Mouse (Mus musculus) limb, embryonic 13.5 days (tissue): ENCODE data around the gene Creb3. TPM values are rescaled to one million over a fixed set of nuclear protein-coding genes. Genes with fewer than 3 reads are reported as not detected.

Source experiments
- ATAC-seq: fragments of 200-750 bp; cut with Nextera tagmentation; 2 replicates; pipeline ENCODE4 v1.8.0; 2017; ENCODE audit warnings: low read depth, moderate number of reproducible peaks, moderate TSS enrichment; ENCODE audit not compliant: low FRiP score
- H3K27ac ChIP-seq: fragments of 300-500 bp; sonication (generic); 2 replicates; pipeline ENCODE4 v1.5.1; 2015; ENCODE audit warnings: inconsistent platforms, mild to moderate bottlenecking, moderate library complexity
- H3K27me3 ChIP-seq: fragments of 300-500 bp; sonication (generic); 2 replicates; pipeline ENCODE4 v1.6.1; 2015; ENCODE audit warnings: mild to moderate bottlenecking, inconsistent platforms
- H3K36me3 ChIP-seq: fragments of 300-500 bp; sonication (generic); 2 replicates; pipeline ENCODE4 v1.6.1; 2015; ENCODE audit warnings: inconsistent platforms, mild to moderate bottlenecking, moderate library complexity
- H3K4me1 ChIP-seq: fragments of 300-500 bp; sonication (generic); 2 replicates; pipeline ENCODE4 v1.6.1; 2015; ENCODE audit warnings: inconsistent platforms
- H3K4me2 ChIP-seq: fragments of 300-500 bp; sonication (generic); replicated peaks from 2 replicates; pipeline ENCODE4 v1.6.1; 2015; ENCODE audit warnings: inconsistent platforms, mild to moderate bottlenecking, moderate library complexity
- H3K4me3 ChIP-seq: fragments of 300-500 bp; sonication (generic); 2 replicates; pipeline ENCODE4 v1.5.1; 2015; ENCODE audit warnings: moderate library complexity, mild to moderate bottlenecking, inconsistent platforms
- H3K9ac ChIP-seq: fragments of 300-500 bp; sonication (generic); 2 replicates; pipeline ENCODE4 v1.6.1; 2015; ENCODE audit warnings: mild to moderate bottlenecking, inconsistent platforms
- H3K9me3 ChIP-seq: fragments of 300-500 bp; sonication (generic); 2 replicates; pipeline ENCODE4 v1.6.1; 2016; ENCODE audit warnings: inconsistent platforms
- WGBS: fragments of 180-500 bp; shearing (Covaris S2); methylation state at CpG from one replicate; pipeline ENCODE4 v1.1.7; 2015; 5-methylcytosine and 5-hydroxymethylcytosine counted together
- polyA plus RNA-seq: library from polyadenylated mRNA; unstranded; fragments of >200 nt; fragmentation: Nextera tagmentation; extraction: Ambion mirVana; gene quantifications from 2 replicates; pipeline ENCODE4 v1.2.1, GENCODE M21; 2015

The Creb3 gene
- 58.7 and 60.0 TPM in 2 replicates for polyA plus RNA-seq

GRCm38 (mm10) chr4:43561997-43562768, at the start of gene Creb3, which contains the start of gene Tln1:
TSS of gene Creb3 (plus strand) at chr4:43562332.
TSS of gene Tln1 (minus strand) at chr4:43562691.
- peak; percentile 94 for ATAC-seq
- Histone ChIP-seq H3K4me2 (peak within 1 kb of the TSS; percentile 91), H3K27me3 (no peaks in the 10 kb centered on the region), H3K4me1 (peaks cover 55% of the 10 kb centered on the region), H3K36me3 (peaks cover 34% of the 10 kb centered on the region), H3K9ac (peak within 1 kb of the TSS; percentile 93), H3K9me3 (no peaks in the 10 kb centered on the region), H3K27ac (peak within 1 kb of the TSS; percentile 99), H3K4me3 (peak within 1 kb of the TSS; percentile 92)
- under 1% methylated on average over 62 of the region's 62 CpGs for WGBS

- no peak overlapping the region for H3K9ac ChIP-seq
Measured at GRCm38 (mm10) chr4:43512653-43513052, 49.5 kb upstream of the Creb3 start.

GRCm38 (mm10) chr4:43513300-43513699, 48.8 kb upstream of the Creb3 start:
- Histone ChIP-seq H3K9me3 (no peaks in the 10 kb centered on the region), H3K36me3 (peaks cover 12% of the 10 kb centered on the region), H3K9ac (no peak overlapping the region), H3K4me1 (peaks cover 24% of the 10 kb centered on the region), H3K4me3 (no peak overlapping the region), H3K4me2 (no peak overlapping the region), H3K27ac (no peak overlapping the region), H3K27me3 (no peaks in the 10 kb centered on the region)
- no peak for ATAC-seq
- WGBS: 83% methylated on average over 4 of the region's 4 CpGs

More at GRCm38 (mm10) chr4:43512653-43513052, 49.5 kb upstream of the Creb3 start:
- no peak for ATAC-seq
- Histone ChIP-seq H3K4me3 (no peak overlapping the region), H3K27ac (no peak overlapping the region), H3K27me3 (0 out of 2 replicates have a peak, but pooled peaks cover 1% of the 10 kb centered on the region), H3K36me3 (peaks cover 8% of the 10 kb centered on the region; the same call in 1 of the 2 replicates), H3K4me2 (no peak overlapping the region), H3K4me1 (peaks cover 30% of the 10 kb centered on the region), H3K9me3 (no peaks in the 10 kb centered on the region)
- WGBS: 64% methylated on average over 7 of the region's 7 CpGs

- H3K9me3 ChIP-seq: no peaks in the 10 kb centered on the region
- H3K27me3 ChIP-seq: peaks cover 2% of the 10 kb centered on the region
- no peak for ATAC-seq
- no peak overlapping the region for H3K4me2 ChIP-seq
- peaks cover 14% of the 10 kb centered on the region for H3K36me3 ChIP-seq
- WGBS: 65% methylated on average over 4 of the region's 4 CpGs
- H3K9ac ChIP-seq: no peak overlapping the region
- no peak overlapping the region for H3K27ac ChIP-seq
- H3K4me3 ChIP-seq: no peak overlapping the region
- peaks cover 22% of the 10 kb centered on the region for H3K4me1 ChIP-seq
Measured at GRCm38 (mm10) chr4:43513791-43514190, 48.3 kb upstream of the Creb3 start.

GRCm38 (mm10) chr4:43515764-43516708, 46.1 kb upstream of the Creb3 start:
- WGBS: 68% methylated on average over 11 of the region's 11 CpGs
- Histone ChIP-seq H3K27ac (no peak overlapping the region), H3K4me2 (no peak overlapping the region), H3K36me3 (peaks cover 18% of the 10 kb centered on the region), H3K4me3 (no peak overlapping the region), H3K9ac (no peak overlapping the region), H3K27me3 (peaks cover 9% of the 10 kb centered on the region), H3K9me3 (no peaks in the 10 kb centered on the region), H3K4me1 (peaks cover 35% of the 10 kb centered on the region)
- no peak for ATAC-seq

GRCm38 (mm10) chr4:43519551-43519950, 42.6 kb upstream of the Creb3 start:
- no peak overlapping the region for H3K27ac ChIP-seq
- H3K4me1 ChIP-seq: peaks cover 59% of the 10 kb centered on the region
- peak overlapping the region; percentile 25 for H3K4me3 ChIP-seq
- H3K4me2 ChIP-seq: peak overlapping the region; percentile 83
- no peaks in the 10 kb centered on the region for H3K9me3 ChIP-seq
- ATAC-seq: no peak
- peaks cover 34% of the 10 kb centered on the region for H3K27me3 ChIP-seq
- H3K9ac ChIP-seq: no peak overlapping the region
- 17% methylated on average over 10 of the region's 10 CpGs for WGBS
- peaks cover 18% of the 10 kb centered on the region for H3K36me3 ChIP-seq

GRCm38 (mm10) chr4:43519956-43520355, 42.2 kb upstream of the Creb3 start:
- Histone ChIP-seq H3K36me3 (peaks cover 18% of the 10 kb centered on the region), H3K4me1 (peaks cover 57% of the 10 kb centered on the region), H3K27me3 (peaks cover 38% of the 10 kb centered on the region), H3K9me3 (no peaks in the 10 kb centered on the region), H3K4me2 (peak overlapping the region; percentile 83), H3K27ac (0 out of 2 replicates have a peak overlapping the region, but pooled peaks have one; percentile 28), H3K4me3 (peak overlapping the region; percentile 25), H3K9ac (no peak overlapping the region)
- 12% methylated on average over 6 of the region's 6 CpGs for WGBS
- ATAC-seq: no peak

GRCm38 (mm10) chr4:43527880-43528279, 34.3 kb upstream of the Creb3 start:
- no peak overlapping the region for H3K27ac ChIP-seq
- H3K27me3 ChIP-seq: peaks cover 29% of the 10 kb centered on the region
- ATAC-seq: no peak
- H3K36me3 ChIP-seq: peaks cover 20% of the 10 kb centered on the region
- no peak overlapping the region for H3K4me2 ChIP-seq
- H3K4me1 ChIP-seq: peaks cover 14% of the 10 kb centered on the region
- H3K4me3 ChIP-seq: no peak overlapping the region
- H3K9ac ChIP-seq: no peak overlapping the region
- WGBS: 62% methylated on average over 5 of the region's 5 CpGs
- H3K9me3 ChIP-seq: no peaks in the 10 kb centered on the region

GRCm38 (mm10) chr4:43528487-43528886, 33.6 kb upstream of the Creb3 start:
- 77% methylated on average over 9 of the region's 9 CpGs for WGBS
- no peak overlapping the region for H3K4me3 ChIP-seq
- peaks cover 23% of the 10 kb centered on the region for H3K27me3 ChIP-seq
- no peaks in the 10 kb centered on the region for H3K9me3 ChIP-seq
- H3K36me3 ChIP-seq: peaks cover 26% of the 10 kb centered on the region
- no peak for ATAC-seq
- peaks cover 8% of the 10 kb centered on the region for H3K4me1 ChIP-seq
- H3K4me2 ChIP-seq: no peak overlapping the region
- H3K9ac ChIP-seq: no peak overlapping the region
- no peak overlapping the region for H3K27ac ChIP-seq

- H3K4me3 ChIP-seq: no peak overlapping the region
- H3K9ac ChIP-seq: no peak overlapping the region
- H3K27me3 ChIP-seq: peaks cover 10% of the 10 kb centered on the region
- 72% methylated on average over 8 of the region's 8 CpGs for WGBS
- H3K27ac ChIP-seq: no peak overlapping the region
- H3K9me3 ChIP-seq: no peaks in the 10 kb centered on the region
- H3K4me1 ChIP-seq: no peaks in the 10 kb centered on the region
- H3K36me3 ChIP-seq: peaks cover 42% of the 10 kb centered on the region
- ATAC-seq: 0 out of 2 replicates have a peak, but pooled peaks have one; percentile 33
- no peak overlapping the region for H3K4me2 ChIP-seq
Measured at GRCm38 (mm10) chr4:43530081-43530501, 32.0 kb upstream of the Creb3 start.

GRCm38 (mm10) chr4:43530581-43530980, 31.6 kb upstream of the Creb3 start:
- Histone ChIP-seq H3K9me3 (no peaks in the 10 kb centered on the region), H3K36me3 (peaks cover 47% of the 10 kb centered on the region), H3K4me1 (no peaks in the 10 kb centered on the region), H3K4me3 (no peak overlapping the region), H3K4me2 (no peak overlapping the region), H3K27me3 (peaks cover 5% of the 10 kb centered on the region), H3K9ac (no peak overlapping the region), H3K27ac (no peak overlapping the region)
- ATAC-seq: no peak
- WGBS: 29% methylated on average over 7 of the region's 7 CpGs

GRCm38 (mm10) chr4:43533270-43533669, 28.9 kb upstream of the Creb3 start:
- Histone ChIP-seq H3K4me3 (no peak overlapping the region), H3K9ac (no peak overlapping the region), H3K36me3 (peaks cover 73% of the 10 kb centered on the region), H3K27me3 (no peaks in the 10 kb centered on the region), H3K4me2 (no peak overlapping the region), H3K4me1 (no peaks in the 10 kb centered on the region), H3K27ac (no peak overlapping the region), H3K9me3 (no peaks in the 10 kb centered on the region)
- no peak for ATAC-seq
- 94% methylated on average over 9 of the region's 9 CpGs for WGBS
